11 mouse cellular contexts compared by ENCODE assay signal in the genomic region with DNA sequence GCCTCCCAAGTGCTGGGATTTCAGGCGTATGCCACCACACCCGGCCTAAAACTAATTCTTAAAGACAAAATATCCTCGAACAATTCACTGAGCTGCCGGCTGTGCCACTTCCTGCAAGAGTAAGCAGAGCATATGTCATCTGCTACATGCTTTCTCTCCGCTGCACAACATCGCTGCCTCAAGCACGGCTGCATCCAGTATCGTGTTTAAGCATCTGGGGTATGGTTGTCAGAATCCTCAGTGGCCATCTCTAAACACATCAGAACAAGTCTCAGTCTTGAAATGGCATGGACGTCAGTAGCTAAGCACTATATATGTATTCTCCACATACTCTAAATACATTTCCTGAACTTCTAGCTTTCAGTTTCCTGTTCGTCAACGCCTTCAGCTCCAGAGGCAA. TPM values are rescaled to one million over a fixed set of nuclear protein-coding genes. Genes with fewer than 3 reads are reported as not detected.
DNase-seq lines count a peak whose midpoint lies in the region; ATAC-seq and TF ChIP-seq lines count a peak whose summit lies in the region.
"Had no signal": no experiment of that assay in that cellular context is flagged by ENCODE, and none has a peak within 500 bp of the region (broad histone marks: within the 10 kb centered on the region; RNA-seq: fewer than 3 reads in every experiment).

No protein-coding gene starts in this region.

- no peak for DNase-seq in heart, adult 9 months (ENCODE audit: low spot score in 2 of 2)
- DNase-seq in 416B (ENCODE audit: low read depth), result peak; percentile 35
- peak; percentile 26 to 40 for DNase-seq in lung, postnatal 4 days
- DNase-seq in forebrain, postnatal 0 days, result no peak
- DNase-seq in left cerebral cortex, adult 2 months (ENCODE audit: extremely low spot score in 1 of 2, low spot score in 2 of 2), result no peak
- no peak for DNase-seq in forebrain, embryonic 11.5 days (ENCODE audit: low spot score)
- DNase-seq: cerebellum, adult 11-12 months had no signal

- ATAC-seq in heart, embryonic 15.5 days (replicated peaks; ENCODE audit: insufficient number of reproducible peaks, insufficient read depth, low FRiP score, low read depth), result no peak
- ATAC-seq in forebrain, postnatal 0 days, result no peak
- no peak for ATAC-seq in forebrain, embryonic 11.5 days (replicated peaks; ENCODE audit: low FRiP score)
- ATAC-seq: forebrain, embryonic 16.5 days had no signal

- H3K9me3 ChIP-seq in heart, embryonic 15.5 days (replicated peaks), result no peaks in the 10 kb centered on the region
- no peaks in the 10 kb centered on the region for H3K9me3 ChIP-seq in forebrain, postnatal 0 days (ENCODE audit: low read length)
- H3K9me3 ChIP-seq in forebrain, embryonic 11.5 days (ENCODE audit: control insufficient read depth, low read length), result no peaks in the 10 kb centered on the region
- H3K9me3 ChIP-seq: neural tube, embryonic 13.5 days had no signal

- H3K27ac ChIP-seq in heart, embryonic 15.5 days, result peak overlapping the region; percentile 38
- 0 out of 2 replicates have a peak overlapping the region, but pooled peaks have one; percentile 39 for H3K27ac ChIP-seq in brown adipose tissue, adult 24 weeks (replicated peaks; ENCODE audit: low read depth, low read length)
- H3K27ac ChIP-seq in forebrain, postnatal 0 days (ENCODE audit: low read depth, low read length), result no peak overlapping the region
- H3K27ac ChIP-seq in left cerebral cortex, adult 2 months, result no peak overlapping the region
- H3K27ac ChIP-seq in forebrain, embryonic 11.5 days (ENCODE audit: low read depth, low read length), result no peak overlapping the region
- H3K27ac ChIP-seq: neural tube, embryonic 13.5 days had no signal

- TF ChIP-seq CTCF in forebrain, postnatal 0 days (IDR thresholded peaks at IDR 0.05; ENCODE audit: low read depth), result no peak
- TF ChIP-seq CTCF in left cerebral cortex, adult 2 months (IDR thresholded peaks at IDR 0.05), result no peak

- H3K27me3 ChIP-seq in heart, embryonic 15.5 days, result no peaks in the 10 kb centered on the region
- H3K27me3 ChIP-seq in forebrain, postnatal 0 days (ENCODE audit: insufficient read depth, low read length), result no peaks in the 10 kb centered on the region
- H3K27me3 ChIP-seq in forebrain, embryonic 11.5 days (ENCODE audit: control insufficient read depth, insufficient read depth, low read length), result no peaks in the 10 kb centered on the region
- H3K27me3 ChIP-seq: neural tube, embryonic 13.5 days had no signal

- 61% methylated on average over 11 of the region's 11 CpGs for WGBS in heart, embryonic 15.5 days
- 75% methylated on average over 11 of the region's 11 CpGs for WGBS in forebrain, postnatal 0 days
- WGBS in forebrain, embryonic 11.5 days, result 89% methylated on average over 11 of the region's 11 CpGs

- H3K9ac ChIP-seq in heart, embryonic 15.5 days, result no peak overlapping the region
- H3K9ac ChIP-seq in forebrain, postnatal 0 days, result no peak overlapping the region
- H3K9ac ChIP-seq in forebrain, embryonic 11.5 days (ENCODE audit: low read length), result no peak overlapping the region
- H3K9ac ChIP-seq: neural tube, embryonic 13.5 days had no signal

- peak overlapping the region; percentile 9 for H3K4me2 ChIP-seq in heart, embryonic 15.5 days
- H3K4me2 ChIP-seq in forebrain, postnatal 0 days (ENCODE audit: low read depth), result no peak overlapping the region
- no peak overlapping the region for H3K4me2 ChIP-seq in forebrain, embryonic 11.5 days (ENCODE audit: low read depth, low read length, severe bottlenecking)
- H3K4me2 ChIP-seq: neural tube, embryonic 13.5 days had no signal

- peak overlapping the region; percentile 13; the same call in 1 of the 2 replicates for H3K4me3 ChIP-seq in heart, embryonic 15.5 days
- peak overlapping the region; percentile 55 for H3K4me3 ChIP-seq in brown adipose tissue, adult 24 weeks (ENCODE audit: insufficient read depth, low read depth, low read length)
- H3K4me3 ChIP-seq in forebrain, postnatal 0 days (ENCODE audit: low read depth, low read length), result no peak overlapping the region
- no peak overlapping the region for H3K4me3 ChIP-seq in left cerebral cortex, adult 2 months
- no peak overlapping the region for H3K4me3 ChIP-seq in forebrain, embryonic 11.5 days (ENCODE audit: low read depth, low read length)
- H3K4me3 ChIP-seq: neural tube, embryonic 13.5 days had no signal

- intact Hi-C loops in left cerebral cortex, adult 2 months (cut with DNase I), result no loop called here

- H3K36me3 ChIP-seq in heart, embryonic 15.5 days, result no peaks in the 10 kb centered on the region
- no peaks in the 10 kb centered on the region for H3K36me3 ChIP-seq in forebrain, postnatal 0 days (ENCODE audit: insufficient read depth)
- no peaks in the 10 kb centered on the region for H3K36me3 ChIP-seq in forebrain, embryonic 11.5 days (ENCODE audit: control insufficient read depth, insufficient read depth, low read length)
- H3K36me3 ChIP-seq: neural tube, embryonic 13.5 days had no signal

- peaks cover 25% of the 10 kb centered on the region for H3K4me1 ChIP-seq in heart, embryonic 15.5 days (replicated peaks)
- H3K4me1 ChIP-seq in brown adipose tissue, adult 24 weeks (ENCODE audit: control insufficient read depth, insufficient read depth, insufficient read length, low read length), result peaks cover 11% of the 10 kb centered on the region; the same call in 1 of the 2 replicates
- H3K4me1 ChIP-seq in forebrain, postnatal 0 days (ENCODE audit: insufficient read depth), result no peaks in the 10 kb centered on the region
- H3K4me1 ChIP-seq in forebrain, embryonic 11.5 days (replicated peaks; ENCODE audit: control insufficient read depth, insufficient read depth, low read length), result no peaks in the 10 kb centered on the region

RNA-seq across cellular contexts. Expression of gene Fkbp5, which starts 49.6 kb away (rescaled TPM):
- polyA plus RNA-seq in heart, embryonic 15.5 days (2015; fragmentation: Nextera tagmentation; extraction: Ambion mirVana), result 16.2 and 33.9 TPM in 2 replicates
- 3.9 and 4.1 TPM in 2 replicates for polyA plus RNA-seq in brown adipose tissue, adult 24 weeks (2012; ENCODE audit: insufficient read depth, insufficient read length, missing spikeins)
- 26.6 and 37.3 TPM in 2 replicates for total RNA-seq in forebrain, postnatal 0 days (2014; rRNA removed)
- polyA plus RNA-seq in forebrain, postnatal 0 days (2015; fragmentation: Nextera tagmentation; extraction: Ambion mirVana), result 18.3 and 21.1 TPM in 2 replicates
- 10 to 100 TPM; 51.5 to 54.4 TPM for total RNA-seq in left cerebral cortex, adult 2 months (2021)
- 11.4 and 11.5 TPM in 2 replicates for polyA plus RNA-seq in forebrain, embryonic 11.5 days (2014; fragmentation: Nextera tagmentation; extraction: Ambion mirVana)

Comparison
In these comparisons a context has a peak if more than half of its experiments do, and no peak if none do; other contexts are left out.
1. H3K27ac ChIP-seq: peak in heart, embryonic 15.5 days (single experiment) and brown adipose tissue, adult 24 weeks (single experiment); none in forebrain, postnatal 0 days (single experiment), left cerebral cortex, adult 2 months (single experiment) and forebrain, embryonic 11.5 days (single experiment).
2. H3K4me3 ChIP-seq: peak in heart, embryonic 15.5 days (single experiment) and brown adipose tissue, adult 24 weeks (single experiment); none in forebrain, postnatal 0 days (single experiment), left cerebral cortex, adult 2 months (single experiment) and forebrain, embryonic 11.5 days (single experiment).
3. DNase-seq: peak in 416B (single experiment) and lung, postnatal 4 days (2 of 2); none in heart, adult 9 months (0 of 2), forebrain, postnatal 0 days (single experiment), left cerebral cortex, adult 2 months (0 of 2) and forebrain, embryonic 11.5 days (single experiment).